Mouse (Mus musculus) lung, adult 2 months (tissue): Measurements from ENCODE around the gene Nudt1.

Experiments
- CTCF ChIP-seq: fragments of 200-500 bp; IDR thresholded peaks from 2 replicates; pipeline ENCODE4 v1.5.1; 2011; ENCODE audit warnings: mild to moderate bottlenecking, low read length, control low read depth; ENCODE audit not compliant: insufficient read depth
- POLR2A ChIP-seq: fragments of 200-500 bp; IDR thresholded peaks from 2 replicates; pipeline ENCODE4 v1.6.1; 2011; ENCODE audit warnings: low read depth, mild to moderate bottlenecking, control low read depth, low read length, borderline replicate concordance; ENCODE audit errors: extremely low read depth

- TF ChIP-seq POLR2A = no peak
- TF ChIP-seq CTCF = no peak
Measured at GRCm38 (mm10) chr5:140368926-140369325, 47.5 kb downstream of the Nudt1 start.
